ENCODE assay signal across 14 mouse cellular contexts in genomic region chrX:7678986-7679385, GRCm38 (mm10). TPM values are rescaled to one million over a fixed set of nuclear protein-coding genes. Genes with fewer than 3 reads are reported as not detected.
A peak's percentile ranks its signal among the peaks of the same experiment; 100 is the strongest.
DNase-seq lines count a peak whose midpoint lies in the region; ATAC-seq and TF ChIP-seq lines count a peak whose summit lies in the region.
"Had no signal": no experiment of that assay in that cellular context is flagged by ENCODE, and none has a peak within 500 bp of the region (broad histone marks: within the 10 kb centered on the region; RNA-seq: fewer than 3 reads in every experiment).

No protein-coding gene starts in this region.

- WGBS in embryonic facial prominence, embryonic 14.5 days: 47% methylated on average over 3 of the region's 3 CpGs
- WGBS in embryonic facial prominence, embryonic 10.5 days: 43% methylated on average over 3 of the region's 3 CpGs
- WGBS in intestine, postnatal 0 days: 39% methylated on average over 3 of the region's 3 CpGs
- WGBS in intestine, embryonic 16.5 days: 40% methylated on average over 3 of the region's 3 CpGs
- WGBS in lung, postnatal 0 days: 22% methylated on average over 3 of the region's 3 CpGs

- TF ChIP-seq EP300 in lung, postnatal 0 days (IDR thresholded peaks at IDR 0.05): no peak

- H3K9ac ChIP-seq in embryonic facial prominence, embryonic 14.5 days (ENCODE audit: low read depth, low read length): no peak overlapping the region
- H3K9ac ChIP-seq in intestine, postnatal 0 days (ENCODE audit: low read depth, low read length): no peak overlapping the region
- no peak overlapping the region for H3K9ac ChIP-seq in intestine, embryonic 16.5 days (ENCODE audit: low read depth, low read length)
- H3K9ac ChIP-seq in lung, postnatal 0 days (replicated peaks; ENCODE audit: low read depth): no peak overlapping the region
- H3K9ac ChIP-seq: forebrain, embryonic 13.5 days; hindbrain, embryonic 15.5 days; liver, embryonic 12.5 days; midbrain, embryonic 13.5 days; neural tube, embryonic 13.5 days had no signal

- H3K36me3 ChIP-seq in embryonic facial prominence, embryonic 14.5 days (ENCODE audit: control insufficient read depth, insufficient read depth, low read length): no peaks in the 10 kb centered on the region
- H3K36me3 ChIP-seq in embryonic facial prominence, embryonic 10.5 days (replicated peaks): no peaks in the 10 kb centered on the region
- no peaks in the 10 kb centered on the region for H3K36me3 ChIP-seq in intestine, postnatal 0 days (ENCODE audit: control insufficient read depth, insufficient read depth)
- no peaks in the 10 kb centered on the region for H3K36me3 ChIP-seq in intestine, embryonic 16.5 days (ENCODE audit: control insufficient read depth, insufficient read depth, low read length)
- no peaks in the 10 kb centered on the region for H3K36me3 ChIP-seq in lung, postnatal 0 days (ENCODE audit: insufficient read depth, low read length)
- H3K36me3 ChIP-seq: hindbrain, embryonic 15.5 days; liver, embryonic 12.5 days; midbrain, embryonic 13.5 days; neural tube, embryonic 13.5 days had no signal

- no peaks in the 10 kb centered on the region for H3K27me3 ChIP-seq in embryonic facial prominence, embryonic 14.5 days (replicated peaks; ENCODE audit: control insufficient read depth, insufficient read depth, low read length)
- peaks cover 22% of the 10 kb centered on the region for H3K27me3 ChIP-seq in embryonic facial prominence, embryonic 10.5 days (replicated peaks; ENCODE audit: low read depth, poor library complexity, severe bottlenecking)
- no peaks in the 10 kb centered on the region for H3K27me3 ChIP-seq in intestine, postnatal 0 days (replicated peaks; ENCODE audit: control insufficient read depth, insufficient read depth, low read length)
- no peaks in the 10 kb centered on the region for H3K27me3 ChIP-seq in intestine, embryonic 16.5 days (replicated peaks; ENCODE audit: control insufficient read depth, insufficient read depth, low read length)
- no peaks in the 10 kb centered on the region for H3K27me3 ChIP-seq in lung, postnatal 0 days (replicated peaks; ENCODE audit: insufficient read depth, low read length)
- H3K27me3 ChIP-seq: forebrain, embryonic 13.5 days; hindbrain, embryonic 15.5 days; liver, embryonic 12.5 days; midbrain, embryonic 13.5 days; neural tube, embryonic 13.5 days had no signal

- no peak for ATAC-seq in embryonic facial prominence, embryonic 14.5 days (ENCODE audit: low read depth)
- no peak for ATAC-seq in intestine, postnatal 0 days
- ATAC-seq in intestine, embryonic 16.5 days: no peak
- ATAC-seq in lung, postnatal 0 days: no peak
- ATAC-seq in cerebellum, adult (ENCODE audit: insufficient number of reproducible peaks, low FRiP score, low TSS enrichment): no peak

- peak overlapping the region; percentile 55; the same call in 1 of the 2 replicates for H3K4me2 ChIP-seq in embryonic facial prominence, embryonic 14.5 days (ENCODE audit: low read depth, low read length)
- no peak overlapping the region for H3K4me2 ChIP-seq in intestine, postnatal 0 days (replicated peaks; ENCODE audit: low read depth)
- no peak overlapping the region for H3K4me2 ChIP-seq in intestine, embryonic 16.5 days (ENCODE audit: low read depth, low read length)
- H3K4me2 ChIP-seq in lung, postnatal 0 days (replicated peaks; ENCODE audit: low read depth, low read length): no peak overlapping the region

- TF ChIP-seq CTCF in intestine, postnatal 0 days (IDR thresholded peaks at IDR 0.05; ENCODE audit: low read depth): peak; percentile 16; the same call in 1 of the 2 replicates
- TF ChIP-seq CTCF in lung, postnatal 0 days (IDR thresholded peaks at IDR 0.05): peak; percentile 28; the same call in 1 of the 2 replicates

- H3K9me3 ChIP-seq in embryonic facial prominence, embryonic 14.5 days (ENCODE audit: control insufficient read depth, low read length): no peaks in the 10 kb centered on the region
- H3K9me3 ChIP-seq in embryonic facial prominence, embryonic 10.5 days: no peaks in the 10 kb centered on the region; the same call in 1 of the 2 replicates
- no peaks in the 10 kb centered on the region for H3K9me3 ChIP-seq in intestine, postnatal 0 days (ENCODE audit: control insufficient read depth)
- no peaks in the 10 kb centered on the region for H3K9me3 ChIP-seq in intestine, embryonic 16.5 days (ENCODE audit: control insufficient read depth, low read length)
- no peaks in the 10 kb centered on the region for H3K9me3 ChIP-seq in lung, postnatal 0 days (ENCODE audit: low read length)
- H3K9me3 ChIP-seq: forebrain, embryonic 13.5 days; hindbrain, embryonic 15.5 days; liver, embryonic 12.5 days; midbrain, embryonic 13.5 days; neural tube, embryonic 13.5 days had no signal

- DNase-seq in embryonic facial prominence, embryonic 14.5 days (ENCODE audit: low spot score): no peak
- DNase-seq in embryonic facial prominence, embryonic 10.5 days (ENCODE audit: low spot score): no peak
- no peak for DNase-seq in lung, postnatal 0 days (ENCODE audit: low spot score)
- no peak for DNase-seq in lung, postnatal 10 days
- DNase-seq in thymus, postnatal 0 days (ENCODE audit: low spot score): no peak

- no peak overlapping the region for H3K27ac ChIP-seq in embryonic facial prominence, embryonic 14.5 days (replicated peaks; ENCODE audit: low read depth, low read length)
- no peak overlapping the region for H3K27ac ChIP-seq in embryonic facial prominence, embryonic 10.5 days (replicated peaks)
- no peak overlapping the region for H3K27ac ChIP-seq in intestine, postnatal 0 days (ENCODE audit: low read depth, low read length)
- no peak overlapping the region for H3K27ac ChIP-seq in intestine, embryonic 16.5 days (ENCODE audit: low read length)
- no peak overlapping the region for H3K27ac ChIP-seq in lung, postnatal 0 days (ENCODE audit: low read length)
- H3K27ac ChIP-seq: forebrain, embryonic 13.5 days; hindbrain, embryonic 15.5 days; liver, embryonic 12.5 days; midbrain, embryonic 13.5 days; neural tube, embryonic 13.5 days had no signal

- H3K4me1 ChIP-seq in embryonic facial prominence, embryonic 14.5 days (ENCODE audit: control insufficient read depth, insufficient read depth, low read length): no peaks in the 10 kb centered on the region
- H3K4me1 ChIP-seq in embryonic facial prominence, embryonic 10.5 days: peaks cover 6% of the 10 kb centered on the region; the same call in 1 of the 2 replicates
- no peaks in the 10 kb centered on the region for H3K4me1 ChIP-seq in intestine, postnatal 0 days (replicated peaks; ENCODE audit: control insufficient read depth, insufficient read depth, low read length)
- peaks cover 5% of the 10 kb centered on the region for H3K4me1 ChIP-seq in intestine, embryonic 16.5 days (ENCODE audit: control insufficient read depth, insufficient read depth, low read length)
- no peaks in the 10 kb centered on the region for H3K4me1 ChIP-seq in lung, postnatal 0 days (ENCODE audit: insufficient read depth, low read depth, low read length)
- H3K4me1 ChIP-seq: forebrain, embryonic 13.5 days; hindbrain, embryonic 15.5 days; midbrain, embryonic 13.5 days; neural tube, embryonic 13.5 days had no signal

- H3K4me3 ChIP-seq in embryonic facial prominence, embryonic 14.5 days (ENCODE audit: low read depth, low read length): no peak overlapping the region
- H3K4me3 ChIP-seq in embryonic facial prominence, embryonic 10.5 days: no peak overlapping the region
- no peak overlapping the region for H3K4me3 ChIP-seq in intestine, postnatal 0 days (ENCODE audit: low read depth, low read length)
- H3K4me3 ChIP-seq in intestine, embryonic 16.5 days (ENCODE audit: low read length): no peak overlapping the region
- no peak overlapping the region for H3K4me3 ChIP-seq in lung, postnatal 0 days (ENCODE audit: low read depth, low read length)

RNA-seq across cellular contexts. Expression of gene Magix, which starts 2.1 kb away (rescaled TPM):
- polyA plus RNA-seq in embryonic facial prominence, embryonic 14.5 days (2014; fragmentation: Nextera tagmentation; extraction: Ambion mirVana): 0.50 and 0.59 TPM in 2 replicates
- 0.09 TPM in 1 of 2 replicates, not detected in the other for polyA plus RNA-seq in embryonic facial prominence, embryonic 10.5 days (2016; fragmentation: Nextera tagmentation; extraction: Ambion mirVana)
- 1.4 and 1.6 TPM in 2 replicates for polyA plus RNA-seq in intestine, postnatal 0 days (2015; fragmentation: Nextera tagmentation; extraction: Ambion mirVana)
- 0.71 and 0.93 TPM in 2 replicates for polyA plus RNA-seq in intestine, embryonic 16.5 days (2015; fragmentation: Nextera tagmentation; extraction: Ambion mirVana)
- polyA plus RNA-seq in lung, postnatal 0 days (2015; fragmentation: Nextera tagmentation; extraction: Ambion mirVana): 3.5 and 3.7 TPM in 2 replicates
- polyA plus RNA-seq in thymus, postnatal 0 days (2015; fragmentation: Nextera tagmentation; extraction: Ambion mirVana): 0.49 and 0.55 TPM in 2 replicates
- polyA plus RNA-seq: heart, embryonic 11.5 days had no signal

RNA-seq across cellular contexts. Expression of gene Plp2, which starts 7.8 kb away (rescaled TPM):
- 199 and 201 TPM in 2 replicates for polyA plus RNA-seq in embryonic facial prominence, embryonic 14.5 days (2014; fragmentation: Nextera tagmentation; extraction: Ambion mirVana)
- 49.7 TPM in 2 replicates for polyA plus RNA-seq in embryonic facial prominence, embryonic 10.5 days (2016; fragmentation: Nextera tagmentation; extraction: Ambion mirVana)
- 113 and 124 TPM in 2 replicates for polyA plus RNA-seq in intestine, postnatal 0 days (2015; fragmentation: Nextera tagmentation; extraction: Ambion mirVana)
- polyA plus RNA-seq in intestine, embryonic 16.5 days (2015; fragmentation: Nextera tagmentation; extraction: Ambion mirVana): 187 and 205 TPM in 2 replicates
- polyA plus RNA-seq in lung, postnatal 0 days (2015; fragmentation: Nextera tagmentation; extraction: Ambion mirVana): 238 and 242 TPM in 2 replicates
- polyA plus RNA-seq in thymus, postnatal 0 days (2015; fragmentation: Nextera tagmentation; extraction: Ambion mirVana): 81.2 and 84.1 TPM in 2 replicates

RNA-seq across cellular contexts. Expression of gene Gpkow, which starts 17.9 kb away (rescaled TPM):
- 40.0 and 42.1 TPM in 2 replicates for polyA plus RNA-seq in embryonic facial prominence, embryonic 14.5 days (2014; fragmentation: Nextera tagmentation; extraction: Ambion mirVana)
- polyA plus RNA-seq in embryonic facial prominence, embryonic 10.5 days (2016; fragmentation: Nextera tagmentation; extraction: Ambion mirVana): 40.2 and 40.3 TPM in 2 replicates
- polyA plus RNA-seq in intestine, postnatal 0 days (2015; fragmentation: Nextera tagmentation; extraction: Ambion mirVana): 13.8 and 14.6 TPM in 2 replicates
- 28.0 and 29.5 TPM in 2 replicates for polyA plus RNA-seq in intestine, embryonic 16.5 days (2015; fragmentation: Nextera tagmentation; extraction: Ambion mirVana)
- polyA plus RNA-seq in lung, postnatal 0 days (2015; fragmentation: Nextera tagmentation; extraction: Ambion mirVana): 25.9 and 26.1 TPM in 2 replicates
- 28.8 and 28.9 TPM in 2 replicates for polyA plus RNA-seq in thymus, postnatal 0 days (2015; fragmentation: Nextera tagmentation; extraction: Ambion mirVana)

RNA-seq across cellular contexts. Expression of gene Prickle3, which starts 21.9 kb away (rescaled TPM):
- 7.5 and 8.3 TPM in 2 replicates for polyA plus RNA-seq in embryonic facial prominence, embryonic 14.5 days (2014; fragmentation: Nextera tagmentation; extraction: Ambion mirVana)
- 4.1 and 4.2 TPM in 2 replicates for polyA plus RNA-seq in embryonic facial prominence, embryonic 10.5 days (2016; fragmentation: Nextera tagmentation; extraction: Ambion mirVana)
- polyA plus RNA-seq in intestine, postnatal 0 days (2015; fragmentation: Nextera tagmentation; extraction: Ambion mirVana): 3.4 and 4.3 TPM in 2 replicates
- polyA plus RNA-seq in intestine, embryonic 16.5 days (2015; fragmentation: Nextera tagmentation; extraction: Ambion mirVana): 7.6 TPM in 2 replicates
- 6.5 and 6.9 TPM in 2 replicates for polyA plus RNA-seq in lung, postnatal 0 days (2015; fragmentation: Nextera tagmentation; extraction: Ambion mirVana)
- polyA plus RNA-seq in thymus, postnatal 0 days (2015; fragmentation: Nextera tagmentation; extraction: Ambion mirVana): 5.3 and 6.2 TPM in 2 replicates

RNA-seq across cellular contexts. Expression of gene Wdr45, which starts 35.1 kb away (rescaled TPM):
- polyA plus RNA-seq in embryonic facial prominence, embryonic 14.5 days (2014; fragmentation: Nextera tagmentation; extraction: Ambion mirVana): 18.7 and 26.5 TPM in 2 replicates
- 22.5 and 23.8 TPM in 2 replicates for polyA plus RNA-seq in embryonic facial prominence, embryonic 10.5 days (2016; fragmentation: Nextera tagmentation; extraction: Ambion mirVana)
- polyA plus RNA-seq in intestine, postnatal 0 days (2015; fragmentation: Nextera tagmentation; extraction: Ambion mirVana): 19.3 and 19.5 TPM in 2 replicates
- 25.8 and 26.6 TPM in 2 replicates for polyA plus RNA-seq in intestine, embryonic 16.5 days (2015; fragmentation: Nextera tagmentation; extraction: Ambion mirVana)
- 202 and 222 TPM in 2 replicates for polyA plus RNA-seq in lung, postnatal 0 days (2015; fragmentation: Nextera tagmentation; extraction: Ambion mirVana)
- 42.2 and 45.5 TPM in 2 replicates for polyA plus RNA-seq in thymus, postnatal 0 days (2015; fragmentation: Nextera tagmentation; extraction: Ambion mirVana)
